Mouse (Mus musculus) bone marrow macrophage, adult 2 months (primary cell): Measurements from ENCODE around the gene Il13.

ENCODE experiments used
- CTCF ChIP-seq: IDR thresholded peaks from 2 replicates; pipeline ENCODE4 v1.5.1; 2012; ENCODE audit warnings: low read depth, mild to moderate bottlenecking, low read length, moderate library complexity
- POLR2A ChIP-seq: IDR thresholded peaks from 2 replicates; pipeline ENCODE4 v1.6.1; 2012; ENCODE audit warnings: mild to moderate bottlenecking, low read depth, low read length, borderline replicate concordance

GRCm38 (mm10) chr11:53642744-53643279, 8.3 kb upstream of the Il13 start:
- no peak for TF ChIP-seq POLR2A
- TF ChIP-seq CTCF, result peak; percentile 35; the same call in 1 of the 2 replicates
